Mouse (Mus musculus) layer of hippocampus, postnatal 10 days (tissue): ENCODE measurements at regions not wholly inside any gene's neighbourhood (a gene's known extent, or its start where the extent isn't known, plus 50 kb on each side); places are given as distances from the start of the nearest gene placed in this dataset.

ENCODE experiments used
- DNase-seq, 2 experiments: peaks; one replicate each; pipeline ENCODE4 v3.0.0; 2021; ENCODE audit warnings: low spot score in 2 of 2

DNA sequence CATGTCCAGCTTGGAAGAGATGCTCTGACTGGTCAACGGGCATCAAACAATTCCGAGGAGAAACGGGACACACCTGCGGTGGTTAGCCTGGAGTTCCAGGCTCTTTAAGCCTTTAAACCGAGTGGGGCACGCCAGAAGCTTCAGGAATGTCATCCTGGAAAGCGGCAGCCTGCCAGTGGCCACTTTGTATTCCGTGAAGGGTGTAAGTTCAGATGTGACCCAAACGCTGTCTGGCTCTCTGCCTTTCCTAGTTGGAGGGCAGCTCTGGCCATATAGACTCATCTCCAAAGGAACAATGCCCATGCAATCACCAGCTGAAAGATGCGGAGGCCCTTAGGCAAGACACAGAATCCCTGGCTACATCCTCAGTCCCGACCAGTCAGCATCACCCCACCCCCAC lies 597.8 kb upstream of the Gm10131 start:
- peak in 1 of 2 experiments; percentile 41 for DNase-seq

DNA sequence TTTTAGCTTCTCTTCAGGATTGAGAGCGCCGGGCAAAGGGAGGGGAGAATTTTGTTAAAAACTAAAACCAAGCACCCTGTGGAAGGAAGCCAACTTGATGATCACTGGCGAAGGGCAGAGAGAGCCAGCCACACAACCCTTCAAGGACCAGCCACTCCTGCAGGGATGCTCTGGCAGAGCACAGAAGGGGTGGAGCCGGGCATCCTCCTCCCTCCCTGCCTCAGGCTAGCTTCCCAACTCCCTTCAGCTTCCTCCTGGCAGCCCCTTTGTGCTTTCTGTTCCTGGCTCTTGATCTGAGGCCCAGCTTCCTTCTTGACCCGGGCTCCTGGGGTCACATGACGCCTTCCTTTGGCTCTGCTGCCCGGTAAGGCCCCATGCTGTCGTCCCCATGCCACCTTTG lies 591.8 kb upstream of the Gm10131 start:
- no peak for DNase-seq

DNA sequence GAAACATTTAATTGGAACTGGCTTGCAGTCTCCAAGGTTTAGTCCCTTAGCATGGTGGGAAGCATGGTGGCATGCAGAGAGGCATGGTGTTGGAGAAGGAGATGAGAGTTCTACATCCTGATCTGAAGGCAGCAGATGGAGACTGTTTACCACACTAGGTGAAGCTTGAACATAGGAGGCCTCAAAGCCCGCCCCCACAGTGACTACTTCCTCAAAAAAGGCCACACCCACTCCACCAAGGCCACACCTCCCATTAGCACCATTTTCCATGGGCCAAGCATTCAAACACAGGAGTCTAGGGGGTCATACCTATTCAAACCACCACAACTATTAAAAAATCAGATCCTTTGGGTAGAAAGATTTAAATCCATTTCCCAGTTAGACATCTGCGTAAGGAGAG lies 591.3 kb upstream of the Gm10131 start:
- DNase-seq, result no peak

DNA sequence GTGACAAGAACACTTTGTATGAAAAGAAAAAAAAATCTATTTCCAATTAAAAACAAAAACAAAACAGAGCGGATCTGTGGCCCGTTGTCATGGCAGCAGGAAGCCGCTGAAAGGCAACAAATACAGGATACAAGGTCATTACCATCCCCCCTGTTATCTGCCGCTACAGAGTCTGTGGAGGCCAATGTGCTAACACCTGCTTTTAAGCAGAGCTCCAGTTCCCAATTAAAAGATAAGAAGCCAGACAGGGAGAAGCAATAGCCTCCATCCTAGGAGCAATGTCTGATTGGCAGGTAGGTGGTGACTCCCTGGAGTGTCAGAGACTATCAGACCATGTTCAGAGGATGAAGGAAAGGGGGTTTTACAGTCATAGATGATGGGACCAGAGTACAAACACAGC lies 587.5 kb upstream of the Gm10131 start:
- DNase-seq, result no peak

DNA sequence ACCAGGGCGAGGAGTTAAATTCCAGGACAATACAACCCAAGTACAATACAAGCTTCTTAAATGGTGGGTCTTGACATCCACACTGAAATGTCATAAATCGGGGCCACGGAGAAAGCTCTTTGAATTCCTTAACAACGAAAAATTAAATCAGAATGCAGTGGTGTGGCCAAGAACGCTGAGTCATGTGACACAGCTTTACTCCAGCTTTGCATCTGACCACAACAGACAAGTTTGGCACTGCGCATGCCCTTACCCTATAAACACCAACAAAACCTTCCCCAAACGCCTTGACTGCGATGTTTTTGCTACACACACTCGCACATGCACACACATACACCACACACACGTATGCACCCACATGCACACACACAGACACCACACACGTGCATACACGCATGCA lies 584.8 kb upstream of the Gm10131 start:
- no peak for DNase-seq

DNA sequence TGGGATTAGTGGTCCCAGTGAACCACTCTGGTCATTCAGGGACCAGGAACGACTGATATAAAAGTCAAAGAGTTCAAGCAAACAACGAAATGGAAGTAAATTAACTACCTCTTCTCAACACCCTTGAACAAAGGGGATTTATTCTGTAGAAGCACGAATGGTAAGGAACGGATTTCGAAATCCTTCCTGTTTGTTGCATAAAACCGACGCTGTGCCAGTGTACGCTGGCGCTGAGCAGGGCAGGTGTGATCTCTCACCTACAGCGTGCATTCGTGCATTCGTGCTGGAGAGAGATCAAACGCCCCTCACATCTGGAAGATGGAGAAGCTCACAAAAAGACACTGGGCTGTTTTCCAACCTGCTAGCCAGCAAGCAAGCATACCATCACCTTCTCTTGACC lies 581.1 kb upstream of the Gm10131 start:
- no peak for DNase-seq

DNA sequence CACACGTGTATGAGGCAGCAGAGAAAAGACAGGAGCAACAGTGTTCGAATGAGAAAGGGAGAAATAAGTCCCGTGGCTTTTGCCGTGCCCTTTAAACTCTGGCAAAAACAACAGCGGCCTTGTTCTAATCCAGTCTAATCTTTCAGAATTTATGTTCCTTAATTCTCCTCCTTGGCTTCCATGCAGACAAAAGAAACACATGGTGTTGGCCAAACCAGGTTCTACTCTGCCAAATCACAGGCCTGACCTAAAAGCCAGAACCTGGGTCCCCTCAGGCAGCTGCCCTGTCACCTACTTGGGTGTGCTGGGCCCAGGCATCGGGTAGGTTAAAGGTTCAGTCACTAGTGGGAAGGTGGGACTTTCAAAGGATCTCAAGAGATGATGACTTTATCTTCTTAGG lies 580.2 kb upstream of the Gm10131 start:
- DNase-seq, result no peak

DNA sequence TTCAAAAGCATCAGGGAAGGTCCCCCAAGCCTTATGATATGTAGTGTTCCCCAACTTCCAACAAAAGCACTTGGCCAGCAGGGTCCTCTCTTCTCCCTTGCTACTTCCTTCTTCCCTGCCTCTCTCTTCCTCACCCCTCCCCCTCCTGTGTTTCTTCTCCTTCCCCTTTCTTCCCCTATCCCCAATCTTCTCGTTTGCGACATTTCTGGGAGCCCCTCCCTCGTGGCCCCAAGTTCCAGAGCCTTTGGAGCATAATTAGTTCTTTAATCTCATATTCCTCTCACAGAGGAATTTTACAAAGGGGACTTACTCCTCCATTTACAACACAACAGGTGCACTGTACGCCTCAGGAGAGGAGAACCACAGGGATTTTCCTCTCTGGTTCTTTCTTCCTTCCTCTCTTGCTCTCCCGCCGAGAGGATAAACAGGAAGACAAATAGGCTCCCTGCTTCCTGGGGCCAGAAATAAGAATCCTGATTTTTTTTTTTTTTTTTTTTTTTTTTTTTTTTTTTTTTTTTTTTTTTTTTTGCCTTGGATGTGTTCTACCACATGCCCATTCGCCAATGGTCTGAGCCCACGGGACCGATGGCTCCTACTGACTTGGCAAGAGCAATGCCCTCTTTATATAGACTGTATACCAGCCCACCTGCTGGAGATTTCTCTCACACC lies 578.4 kb upstream of the Gm10131 start:
- DNase-seq, result no peak

DNA sequence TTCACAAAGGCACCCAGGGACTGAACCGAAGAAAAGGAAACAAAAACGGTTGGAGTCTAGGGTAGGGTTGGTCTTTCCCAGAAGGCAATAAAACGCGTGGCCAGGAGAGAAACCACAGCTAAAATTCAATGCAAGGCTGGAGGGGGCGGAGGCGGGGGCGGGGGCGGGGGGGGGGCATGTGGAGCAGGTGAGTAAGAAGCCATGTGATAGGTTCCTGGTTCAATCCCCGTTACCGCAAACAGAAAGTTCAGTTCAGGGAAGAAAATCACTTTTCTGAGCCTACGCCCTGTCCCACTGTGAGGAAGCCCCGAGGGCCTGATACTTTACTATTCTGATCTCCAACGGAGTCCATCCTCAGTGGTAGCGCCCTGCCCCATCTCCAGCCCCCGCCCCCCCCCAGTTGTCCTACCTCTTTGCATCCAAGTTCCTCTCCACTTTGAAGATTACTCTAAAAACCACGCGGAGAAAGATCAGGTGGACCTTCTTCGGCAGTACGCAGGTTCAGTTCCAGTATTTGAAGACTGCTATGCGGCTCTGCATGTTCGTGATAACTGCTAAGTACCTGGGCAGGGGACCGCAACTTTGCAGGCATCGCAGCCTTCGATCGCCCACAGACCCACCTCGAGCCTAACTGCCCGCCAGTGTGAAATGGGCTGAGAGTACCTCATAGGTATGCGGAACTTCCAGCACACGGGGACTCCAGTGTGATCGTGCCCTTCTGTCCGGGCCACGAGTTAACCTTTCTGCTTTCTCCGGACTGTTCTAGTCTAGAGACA lies 577.7 kb upstream of the Gm10131 start:
- DNase-seq, result no peak

DNA sequence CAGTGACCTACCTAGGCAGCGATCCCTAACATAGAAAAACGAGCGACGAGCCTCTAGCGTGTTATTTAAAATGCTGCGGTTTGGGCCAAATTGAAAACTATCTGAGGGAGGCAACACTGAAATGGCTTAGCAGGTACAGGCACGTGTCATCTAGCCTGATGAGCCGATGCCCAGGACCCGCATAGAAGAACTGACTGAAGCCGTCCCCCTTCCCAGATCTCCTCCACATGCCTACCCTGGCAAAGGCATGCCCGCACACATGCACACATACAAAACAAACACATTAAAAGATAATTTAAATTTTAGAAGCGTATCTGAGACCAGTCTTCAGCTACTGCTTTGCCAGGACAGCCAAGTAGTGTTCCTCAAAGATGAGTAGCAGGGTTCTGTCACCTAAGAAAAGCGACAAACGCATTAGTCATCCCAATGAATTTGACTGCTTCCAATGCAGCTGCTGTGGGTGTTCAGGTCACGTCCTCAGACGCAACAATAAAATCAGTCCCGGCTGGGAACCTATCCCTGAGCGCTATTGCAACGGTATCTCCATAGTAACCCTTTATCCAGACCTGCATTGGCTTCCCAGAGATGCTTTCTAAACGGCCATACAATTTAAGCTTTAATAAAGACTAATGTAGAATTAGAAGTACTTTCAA lies 577.0 kb upstream of the Gm10131 start:
- DNase-seq, result no peak

DNA sequence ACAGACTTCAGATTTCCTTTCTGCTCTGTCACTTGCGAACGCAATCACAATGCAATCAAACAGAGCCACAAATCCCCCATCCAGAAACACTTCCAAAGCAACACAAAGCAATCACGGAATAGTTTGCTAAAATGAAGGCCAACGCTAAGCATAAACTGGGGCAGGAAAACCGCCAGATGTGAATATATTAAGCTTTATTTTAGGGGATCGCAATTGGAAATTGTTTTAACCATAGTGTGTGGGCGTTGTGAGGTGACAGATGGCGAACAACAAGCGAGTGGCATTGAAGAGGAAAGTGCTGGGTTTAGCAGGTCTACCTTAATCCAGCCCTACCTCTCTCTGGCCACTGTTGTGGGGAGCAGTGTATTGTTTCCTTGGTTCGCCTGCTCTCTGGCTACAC lies 574.8 kb upstream of the Gm10131 start:
- no peak for DNase-seq

DNA sequence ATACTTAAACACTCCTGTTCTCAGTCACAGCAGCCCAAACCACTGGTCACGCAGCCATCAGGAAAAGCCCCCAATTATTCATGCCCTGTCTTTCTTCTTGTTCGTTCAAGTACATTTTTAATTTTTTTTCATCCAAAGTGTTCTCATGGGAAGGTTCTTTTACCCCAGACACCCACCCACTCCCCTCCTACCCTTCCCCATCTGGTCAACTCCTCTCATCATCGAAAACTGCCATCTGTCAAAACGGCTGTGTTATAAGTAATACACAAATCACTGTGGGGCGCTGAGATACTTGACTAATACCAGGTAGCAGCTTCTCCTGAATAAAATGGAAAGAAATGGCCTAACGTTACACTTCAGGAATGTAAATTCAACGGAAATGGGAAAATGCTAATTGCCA lies 573.1 kb upstream of the Gm10131 start:
- no peak for DNase-seq

DNA sequence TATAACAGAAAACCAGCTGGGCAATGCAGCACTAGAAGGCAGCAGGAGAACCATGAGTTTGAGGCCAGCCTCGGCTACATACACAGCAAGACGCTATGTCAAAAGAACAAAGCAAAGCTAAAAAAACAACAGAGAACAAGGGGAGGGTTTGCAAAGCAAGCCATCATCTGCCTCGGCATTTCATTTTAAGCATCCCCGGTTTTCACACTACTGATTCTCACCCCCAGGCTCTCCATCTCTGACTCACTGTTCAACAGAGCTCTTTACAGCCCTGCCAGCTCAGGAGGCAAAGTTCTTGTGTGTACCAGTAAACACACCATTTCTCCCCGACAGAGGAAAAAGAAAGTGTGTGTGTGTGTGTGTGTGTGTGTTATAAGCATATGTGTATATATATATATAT lies 571.6 kb upstream of the Gm10131 start:
- DNase-seq, result no peak

DNA sequence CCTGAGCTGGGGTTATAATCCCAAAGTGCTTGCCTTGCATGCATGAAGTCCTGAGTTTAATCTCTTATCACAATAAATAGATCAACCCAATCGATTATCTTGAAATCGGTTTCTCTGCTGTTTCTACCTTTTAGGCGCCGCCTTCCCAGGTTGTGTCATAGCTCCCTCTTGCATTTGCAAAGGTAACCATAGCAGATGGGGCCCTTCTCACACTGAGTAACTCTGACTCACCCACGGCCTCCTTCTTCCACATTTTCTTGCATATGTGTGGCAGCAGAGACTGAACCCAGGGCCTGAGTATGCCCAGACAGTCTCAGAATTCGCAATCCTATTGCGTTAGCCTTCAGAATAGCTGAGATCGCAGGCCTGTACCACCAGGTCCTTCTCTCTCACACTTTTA lies 570.7 kb upstream of the Gm10131 start:
- no peak for DNase-seq

DNA sequence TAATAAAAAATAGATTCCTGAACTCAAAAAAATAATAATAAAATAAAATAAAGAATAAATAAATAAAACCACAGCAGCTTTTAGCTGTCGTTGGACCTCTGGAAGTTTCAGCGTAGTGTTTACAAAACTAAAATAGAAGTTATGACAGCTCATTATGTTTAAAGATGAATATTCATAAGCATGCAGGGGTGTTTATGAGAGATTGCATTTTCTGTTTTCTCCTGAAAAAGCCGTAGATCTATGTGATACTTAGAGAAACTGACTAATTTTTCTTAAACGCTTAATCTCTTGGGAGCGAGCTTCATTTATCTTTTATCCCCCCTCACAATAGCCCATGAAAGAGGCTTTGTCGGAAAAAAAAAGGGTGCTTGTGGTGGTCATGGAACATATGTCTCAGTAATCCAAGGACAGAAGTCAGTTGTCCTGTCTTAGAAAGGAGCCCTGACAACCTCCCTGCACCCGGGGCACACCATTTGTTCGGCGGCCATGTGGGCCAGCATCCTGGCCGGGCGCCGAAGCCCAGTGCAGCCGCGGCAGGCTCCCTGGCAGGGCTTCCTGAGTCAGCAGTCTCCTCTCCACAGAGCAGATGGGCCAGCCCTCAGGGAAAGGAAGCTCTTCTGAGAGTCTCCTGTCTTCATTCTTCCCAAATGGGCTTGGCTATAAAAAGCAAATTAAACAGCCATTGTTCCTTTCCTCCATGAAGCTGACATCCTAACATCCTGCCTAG lies 568.2 kb upstream of the Gm10131 start:
- DNase-seq, result peak; percentile 62 to 76

DNA sequence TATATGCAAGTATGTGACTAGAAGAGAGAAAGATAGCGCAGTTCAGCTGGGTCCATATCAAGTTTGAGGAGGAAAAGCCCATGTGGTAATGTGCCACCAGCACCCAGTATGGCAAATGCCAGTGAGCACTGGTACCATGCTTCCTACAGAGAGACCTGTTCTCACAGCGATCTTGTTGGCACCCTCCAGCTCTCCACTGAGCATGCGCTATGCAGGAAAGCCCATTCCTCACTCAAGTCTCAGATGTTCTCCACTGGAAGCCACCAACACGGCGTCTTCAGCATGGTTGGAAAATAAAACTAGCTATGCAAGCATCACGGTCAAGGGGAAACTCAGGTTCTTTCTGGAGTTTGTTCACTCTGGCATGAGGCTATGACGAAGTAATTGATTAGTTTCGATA lies 567.3 kb upstream of the Gm10131 start:
- no peak for DNase-seq

DNA sequence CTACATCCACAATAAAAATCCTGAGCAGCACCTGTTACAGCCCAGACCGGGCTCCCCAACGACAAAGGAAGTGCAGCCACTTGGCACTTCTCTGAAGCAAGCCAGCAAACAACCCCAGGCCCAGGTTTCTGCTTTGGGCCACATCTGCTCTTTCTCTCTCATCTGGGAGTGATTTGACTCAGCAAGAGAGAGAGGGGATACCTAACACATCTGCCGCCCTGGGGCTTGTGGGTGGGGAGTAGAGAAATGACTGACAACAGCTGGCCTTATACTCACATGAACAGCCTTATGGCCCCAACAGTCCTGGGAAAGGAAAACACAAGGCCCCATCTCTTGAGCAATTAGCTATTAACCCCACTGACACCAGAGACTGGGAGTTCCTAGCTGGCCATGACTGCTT lies 560.2 kb upstream of the Gm10131 start:
- no peak for DNase-seq

DNA sequence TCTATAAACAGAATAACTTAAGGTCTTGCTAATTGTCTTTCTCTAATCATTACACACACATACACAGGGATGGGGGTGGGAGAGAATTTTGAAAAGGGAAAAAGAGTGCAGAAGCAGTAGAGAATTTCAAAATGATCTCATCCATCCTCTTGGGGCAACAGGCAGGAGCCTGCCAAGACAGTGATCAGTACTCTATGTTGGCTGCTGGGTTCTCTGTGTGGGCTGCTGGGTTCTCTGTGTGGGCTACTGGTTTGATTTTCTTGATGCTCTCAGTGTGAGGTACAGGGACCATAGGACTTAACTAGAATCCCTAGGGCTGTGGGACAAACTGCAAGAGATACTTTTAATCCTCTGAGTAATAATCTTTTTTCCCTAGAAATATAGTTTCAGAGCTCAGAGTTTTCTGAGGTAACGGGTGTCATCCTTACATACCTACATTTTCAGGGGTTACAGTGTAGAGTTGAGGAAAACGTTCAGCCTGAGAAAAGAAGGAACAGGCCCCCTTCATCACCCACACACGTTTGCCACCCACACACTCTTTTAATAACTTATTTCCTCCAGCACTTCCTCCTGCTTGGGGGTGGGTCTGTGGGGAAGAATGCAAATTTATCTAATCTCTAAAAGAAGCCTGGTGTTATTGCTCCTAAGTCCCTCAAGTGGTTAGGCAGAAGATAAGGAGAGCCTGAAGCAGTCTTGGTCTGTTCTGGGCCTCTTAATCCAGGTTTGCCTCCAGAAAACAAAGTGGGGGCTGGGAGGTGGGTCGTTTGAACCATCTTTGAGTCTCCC lies 559.6 kb upstream of the Gm10131 start:
- DNase-seq, result no peak

DNA sequence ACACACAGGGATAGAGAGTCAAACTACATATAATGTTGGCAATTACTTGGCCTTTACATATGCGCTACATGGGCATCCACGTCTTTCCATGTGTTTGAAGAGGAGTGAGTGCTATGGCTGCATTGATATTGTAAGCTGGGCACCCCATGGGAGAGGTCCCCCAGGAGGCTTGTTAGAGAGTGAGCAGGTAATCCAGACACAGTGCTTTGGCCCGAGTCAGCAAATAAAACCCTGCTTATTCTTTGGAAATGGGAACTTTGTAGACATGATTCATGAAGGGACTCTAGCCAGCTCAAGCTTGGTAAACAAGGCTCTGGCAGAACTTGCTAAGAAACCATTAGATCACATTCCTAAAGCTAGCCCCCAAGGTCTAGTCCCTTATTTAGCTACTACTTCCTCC lies 557.6 kb upstream of the Gm10131 start:
- no peak for DNase-seq

DNA sequence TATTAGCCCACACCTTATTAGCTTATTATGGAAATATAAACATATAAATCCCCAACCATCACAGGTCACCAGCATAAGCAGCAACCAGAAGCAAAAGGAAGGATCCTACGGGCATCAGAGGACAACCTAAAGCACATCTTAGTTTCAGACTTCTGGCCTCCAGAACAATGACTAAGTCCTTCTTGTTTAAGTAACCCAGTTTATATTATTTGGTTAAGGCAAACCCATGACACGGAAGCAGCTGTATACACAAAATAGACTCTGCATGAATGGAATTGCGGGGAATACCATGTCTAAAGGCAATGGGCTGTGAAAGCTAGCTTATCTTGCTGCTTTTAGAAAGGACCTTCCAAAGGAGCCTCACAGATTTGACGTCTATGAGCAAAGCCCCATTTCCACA lies 552.9 kb upstream of the Gm10131 start:
- no peak for DNase-seq

DNA sequence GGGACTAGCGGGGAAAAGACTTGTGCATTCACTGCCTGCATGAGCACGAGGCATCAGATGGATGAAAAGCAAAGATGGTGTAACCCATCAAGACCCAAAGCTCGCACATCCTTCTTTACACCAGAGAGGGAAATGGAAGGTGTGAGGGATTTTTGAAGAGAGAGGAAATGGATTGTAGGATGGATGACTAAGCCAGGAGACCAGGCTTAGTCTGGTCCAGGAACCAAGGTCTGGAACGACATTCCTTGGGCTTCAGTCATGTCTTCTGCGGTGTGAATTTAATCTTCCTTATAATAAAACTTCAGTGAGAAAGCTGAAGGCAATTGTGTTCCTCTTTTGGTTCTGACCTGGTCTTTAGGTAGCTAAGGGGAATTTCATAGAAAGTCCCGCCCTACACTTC lies 551.0 kb upstream of the Gm10131 start:
- DNase-seq, result no peak
